Mouse (Mus musculus) left cerebral cortex, adult 11 months (tissue): ENCODE data around the gene Etnk1.
A peak's percentile ranks its signal among the peaks of the same experiment; 100 is the strongest.

ENCODE experiments used
- DNase-seq: peaks from one replicate; pipeline ENCODE4 v3.0.0; 2022; ENCODE audit warnings: low spot score

The Etnk1 gene

GRCm38 (mm10) chr6:143216221-143216620 lies 49.2 kb downstream of the Etnk1 start:
- no peak for DNase-seq

GRCm38 (mm10) chr6:143219347-143219746 lies 52.3 kb downstream of the Etnk1 start:
- DNase-seq = peak; percentile 71

GRCm38 (mm10) chr6:143221245-143221644 lies 54.2 kb downstream of the Etnk1 start:
- no peak for DNase-seq

- no peak for DNase-seq
Observed at GRCm38 (mm10) chr6:143224057-143224456, 57.0 kb downstream of the Etnk1 start.

- no peak for DNase-seq
Observed at GRCm38 (mm10) chr6:143224885-143225284, 57.9 kb downstream of the Etnk1 start.

GRCm38 (mm10) chr6:143228696-143229095 lies 61.7 kb downstream of the Etnk1 start:
- no peak for DNase-seq

GRCm38 (mm10) chr6:143229906-143230305 lies 62.9 kb downstream of the Etnk1 start:
- no peak for DNase-seq

GRCm38 (mm10) chr6:143230888-143231287 lies 63.9 kb downstream of the Etnk1 start:
- no peak for DNase-seq

GRCm38 (mm10) chr6:143232718-143233117 lies 65.7 kb downstream of the Etnk1 start:
- DNase-seq = no peak

- no peak for DNase-seq
Observed at GRCm38 (mm10) chr6:143234868-143235267, 67.8 kb downstream of the Etnk1 start.

GRCm38 (mm10) chr6:143239362-143240074 lies 72.5 kb downstream of the Etnk1 start:
- no peak for DNase-seq

- no peak for DNase-seq
Observed at GRCm38 (mm10) chr6:143243191-143243590, 76.2 kb downstream of the Etnk1 start.

GRCm38 (mm10) chr6:143257921-143258320 lies 90.9 kb downstream of the Etnk1 start:
- DNase-seq = no peak

- DNase-seq = no peak
Observed at GRCm38 (mm10) chr6:143259169-143259629, 92.2 kb downstream of the Etnk1 start.

- no peak for DNase-seq
Observed at GRCm38 (mm10) chr6:143259870-143260559, 93.0 kb downstream of the Etnk1 start.

GRCm38 (mm10) chr6:143260560-143261288 lies 93.7 kb downstream of the Etnk1 start:
- DNase-seq = no peak

GRCm38 (mm10) chr6:143261289-143261665 lies 94.3 kb downstream of the Etnk1 start:
- no peak for DNase-seq

GRCm38 (mm10) chr6:143265482-143265881 lies 98.5 kb downstream of the Etnk1 start:
- DNase-seq = no peak

GRCm38 (mm10) chr6:143279222-143279621 lies 112.2 kb downstream of the Etnk1 start:
- DNase-seq = no peak
